Mouse (Mus musculus): ENCODE measurements around the gene Psma2. TPM values are rescaled to one million over a fixed set of nuclear protein-coding genes. Genes with fewer than 3 reads are reported as not detected.

The Psma2 gene
- total RNA-seq (2021) = 10 to 100 TPM; 54.0 to 55.7 TPM
- long read RNA-seq, experiment 1, transcript Psma2-201 (8 exons, 2,911 nt) = major isoform, 112 of 114 reads
- long read RNA-seq, experiment 1, partial matches to known transcripts = 0 of 114 reads
- long read RNA-seq, experiment 1, other reads (novel, unspliced or antisense) = 2 of 114 reads
- long read RNA-seq, experiment 2, transcript Psma2-201 (8 exons, 2,911 nt) = major isoform, 53 of 58 reads
- long read RNA-seq, experiment 2, partial matches to known transcripts = 5 of 58 reads
- long read RNA-seq, experiment 2, other reads (novel, unspliced or antisense) = 0 of 58 reads

- DNase-seq (ENCODE audit: extremely low spot score in 1 of 2, low spot score in 2 of 2) = peak; percentile 97 to 98
- intact Hi-C loops (cut with DNase I) = loop anchor here (1.0 kb wide), 1 partner anchor 17 kb away; the partner anchor contains the start of gene AW209491
- peak within 1 kb of the TSS; percentile 82 for H3K4me3 ChIP-seq
- peak within 1 kb of the TSS; percentile 89 for H3K27ac ChIP-seq
- TF ChIP-seq CTCF (IDR thresholded peaks at IDR 0.05) = no peak
Observed at GRCm38 (mm10) chr13:14612926-14613529, at the start of gene Psma2, which contains the start of gene Mrpl32. TSS of gene Psma2 (plus strand) at chr13:14613240. TSS of gene Mrpl32 (minus strand) at chr13:14613165.

GRCm38 (mm10) chr13:14574128-14574527 lies 38.9 kb upstream of the Psma2 start:
- DNase-seq (ENCODE audit: extremely low spot score in 1 of 2, low spot score in 2 of 2) = no peak
- Histone ChIP-seq H3K4me3 (no peak overlapping the region), H3K27ac (no peak overlapping the region)
- TF ChIP-seq CTCF (IDR thresholded peaks at IDR 0.05) = no peak
- intact Hi-C loops (cut with DNase I) = no loop called here

GRCm38 (mm10) chr13:14580392-14580791 lies 32.6 kb upstream of the Psma2 start:
- Histone ChIP-seq H3K27ac (no peak overlapping the region), H3K4me3 (no peak overlapping the region)
- intact Hi-C loops (cut with DNase I) = no loop called here
- DNase-seq (ENCODE audit: extremely low spot score in 1 of 2, low spot score in 2 of 2) = no peak
- no peak for TF ChIP-seq CTCF (IDR thresholded peaks at IDR 0.05)

- Histone ChIP-seq H3K27ac (no peak overlapping the region), H3K4me3 (no peak overlapping the region)
- no peak for DNase-seq (ENCODE audit: extremely low spot score in 1 of 2, low spot score in 2 of 2)
- intact Hi-C loops (cut with DNase I) = loop anchor here (2.0 kb wide), 1 partner anchor 80 kb away; the partner anchor contains the start of gene Hecw1
- TF ChIP-seq CTCF (IDR thresholded peaks at IDR 0.05) = no peak
Observed at GRCm38 (mm10) chr13:14602744-14603143, 10.3 kb upstream of the Psma2 start.

- H3K27ac ChIP-seq = no peak overlapping the region
- intact Hi-C loops (cut with DNase I) = no loop called here
- no peak overlapping the region for H3K4me3 ChIP-seq
- no peak for DNase-seq (ENCODE audit: extremely low spot score in 1 of 2, low spot score in 2 of 2)
- TF ChIP-seq CTCF (IDR thresholded peaks at IDR 0.05) = no peak
Observed at GRCm38 (mm10) chr13:14607616-14608015, 5.4 kb upstream of the Psma2 start.

GRCm38 (mm10) chr13:14612463-14612862 lies 577 bp upstream of the Psma2 start:
- no peak for TF ChIP-seq CTCF (IDR thresholded peaks at IDR 0.05)
- Histone ChIP-seq H3K4me3 (peak overlapping the region; percentile 82), H3K27ac (peak overlapping the region; percentile 89)
- intact Hi-C loops (cut with DNase I) = no loop called here
- DNase-seq (ENCODE audit: extremely low spot score in 1 of 2, low spot score in 2 of 2) = no peak

- no peak for TF ChIP-seq CTCF (IDR thresholded peaks at IDR 0.05)
- H3K4me3 ChIP-seq = peak overlapping the region; percentile 82
- DNase-seq (ENCODE audit: extremely low spot score in 1 of 2, low spot score in 2 of 2) = no peak
- peak overlapping the region; percentile 77 for H3K27ac ChIP-seq
- intact Hi-C loops (cut with DNase I) = loop anchor here (1.0 kb wide), 1 partner anchor 17 kb away; the partner anchor contains the start of gene AW209491
Observed at GRCm38 (mm10) chr13:14613553-14613952, 513 bp downstream of the Psma2 start.

- no peak overlapping the region for H3K4me3 ChIP-seq
Observed at GRCm38 (mm10) chr13:14618724-14619123, 5.7 kb downstream of the Psma2 start.

GRCm38 (mm10) chr13:14629726-14630641 lies 16.9 kb downstream of the Psma2 start, which contains the start of gene AW209491:
TSS of gene AW209491 (plus strand) at chr13:14630154.
- TF ChIP-seq CTCF (IDR thresholded peaks at IDR 0.05) = peak; percentile 18; the same call in 1 of the 2 replicates

More at GRCm38 (mm10) chr13:14618724-14619123, 5.7 kb downstream of the Psma2 start:
- no peak overlapping the region for H3K27ac ChIP-seq
- DNase-seq (ENCODE audit: extremely low spot score in 1 of 2, low spot score in 2 of 2) = peak; percentile 57 to 63
- TF ChIP-seq CTCF (IDR thresholded peaks at IDR 0.05) = peak; percentile 99
- intact Hi-C loops (cut with DNase I) = loop anchor here (5.0 kb wide), 1 partner anchor 566 kb away; no protein-coding TSS in a partner anchor

GRCm38 (mm10) chr13:14639998-14640397 lies 27.0 kb downstream of the Psma2 start:
- intact Hi-C loops (cut with DNase I) = no loop called here
- no peak for DNase-seq (ENCODE audit: extremely low spot score in 1 of 2, low spot score in 2 of 2)
- TF ChIP-seq CTCF (IDR thresholded peaks at IDR 0.05) = no peak
- Histone ChIP-seq H3K4me3 (no peak overlapping the region), H3K27ac (no peak overlapping the region)

More at GRCm38 (mm10) chr13:14629726-14630641, 16.9 kb downstream of the Psma2 start, which contains the start of gene AW209491:
- intact Hi-C loops (cut with DNase I) = loop anchor here (1.0 kb wide), 1 partner anchor 17 kb away; the partner anchor contains the start of genes Mrpl32 and Psma2
- Histone ChIP-seq H3K4me3 (peak within 1 kb of the TSS; percentile 56), H3K27ac (peak within 1 kb of the TSS; percentile 81)
- DNase-seq (ENCODE audit: extremely low spot score in 1 of 2, low spot score in 2 of 2) = peak; percentile 94 to 95

GRCm38 (mm10) chr13:14649301-14649700 lies 36.3 kb downstream of the Psma2 start:
- Histone ChIP-seq H3K4me3 (no peak overlapping the region), H3K27ac (no peak overlapping the region)
- TF ChIP-seq CTCF (IDR thresholded peaks at IDR 0.05) = peak; percentile 67
- DNase-seq (ENCODE audit: extremely low spot score in 1 of 2, low spot score in 2 of 2) = no peak
- intact Hi-C loops (cut with DNase I) = loop anchor here (5.0 kb wide), 1 partner anchor 1068 kb away; no protein-coding TSS in a partner anchor

All from left cerebral cortex, adult 2 months (tissue).